8 mouse cellular contexts compared by ENCODE assay signal in the genomic region with DNA sequence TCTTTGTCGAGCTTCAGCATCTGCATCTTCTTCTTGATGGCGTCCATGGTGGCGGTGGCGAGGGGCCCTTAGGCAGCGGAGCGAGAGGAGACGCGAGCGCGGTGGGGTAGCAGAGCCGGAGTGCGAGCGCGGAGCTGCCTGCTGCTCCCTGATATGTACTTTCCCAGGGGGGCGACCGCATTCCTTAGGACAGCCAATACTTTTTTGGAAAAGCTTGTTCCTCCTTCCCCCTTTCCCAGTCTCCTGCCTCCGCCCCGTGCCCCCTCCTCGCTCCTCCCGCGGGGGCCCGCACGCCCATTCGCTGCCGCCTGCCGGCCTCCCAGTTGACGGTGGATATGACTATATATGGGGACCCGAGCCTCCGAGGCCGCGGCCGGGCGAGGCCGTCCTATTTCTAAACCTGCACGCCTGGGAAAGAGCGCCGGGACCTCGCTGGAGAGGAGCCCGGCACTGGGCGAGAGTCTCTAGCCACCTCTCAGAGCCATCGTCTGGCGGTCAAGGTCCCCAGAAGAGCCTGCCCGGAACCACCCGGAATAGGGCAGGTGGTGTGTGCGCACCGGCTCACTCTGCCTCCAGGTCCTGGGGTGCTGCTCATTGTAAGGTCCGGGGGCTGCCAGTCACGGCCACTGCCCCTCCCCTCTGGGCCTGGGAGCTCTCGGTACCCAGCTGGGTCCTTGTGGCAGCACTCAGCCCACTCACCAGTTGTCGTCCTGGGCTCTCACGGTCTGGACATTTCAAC. TPM values are rescaled to one million over a fixed set of nuclear protein-coding genes. Genes with fewer than 3 reads are reported as not detected.
DNase-seq lines count a peak whose midpoint lies in the region; ATAC-seq lines count a peak whose summit lies in the region.

A gene (minus strand): TSS at position 321 of the 739 bp plus-strand sequence.

- H3K4me3 ChIP-seq in embryonic facial prominence, embryonic 12.5 days: peak within 1 kb of the TSS; percentile 80
- H3K4me3 ChIP-seq in limb, embryonic 12.5 days (replicated peaks): peak within 1 kb of the TSS; percentile 67
- peak within 1 kb of the TSS; percentile 49 for H3K4me3 ChIP-seq in midbrain, embryonic 12.5 days

- DNase-seq in thymus, postnatal 0 days (ENCODE audit: low spot score): peak; percentile 29
- no peak for DNase-seq in thymus, postnatal 25 days
- peak; percentile 87 to 94 for DNase-seq in heart, adult 18-20 months
- DNase-seq in kidney, adult 11 months: peak; percentile 72
- peak; percentile 18 for DNase-seq in splenic B cell, adult 2 months (ENCODE audit: low read depth, low spot score)

- 1% methylated on average over 50 of the region's 51 CpGs for WGBS in embryonic facial prominence, embryonic 12.5 days
- under 1% methylated on average over 51 of the region's 51 CpGs for WGBS in limb, embryonic 12.5 days
- under 1% methylated on average over 50 of the region's 51 CpGs for WGBS in midbrain, embryonic 12.5 days

- H3K27ac ChIP-seq in embryonic facial prominence, embryonic 12.5 days: peak within 1 kb of the TSS; percentile 83
- H3K27ac ChIP-seq in limb, embryonic 12.5 days: peak within 1 kb of the TSS; percentile 85
- no peak within 1 kb of the TSS for H3K27ac ChIP-seq in midbrain, embryonic 12.5 days (replicated peaks)

- H3K4me2 ChIP-seq in embryonic facial prominence, embryonic 12.5 days (replicated peaks): peak within 1 kb of the TSS; percentile 87
- peak within 1 kb of the TSS; percentile 84 for H3K4me2 ChIP-seq in limb, embryonic 12.5 days
- peak within 1 kb of the TSS; percentile 91 for H3K4me2 ChIP-seq in midbrain, embryonic 12.5 days (replicated peaks)

- peak within 1 kb of the TSS; percentile 92 for H3K9ac ChIP-seq in embryonic facial prominence, embryonic 12.5 days
- H3K9ac ChIP-seq in limb, embryonic 12.5 days (replicated peaks): peak within 1 kb of the TSS; percentile 87
- peak within 1 kb of the TSS; percentile 48 for H3K9ac ChIP-seq in midbrain, embryonic 12.5 days (replicated peaks)

- ATAC-seq in embryonic facial prominence, embryonic 12.5 days (ENCODE audit: insufficient number of reproducible peaks, insufficient read depth, low FRiP score, low TSS enrichment): peak; percentile 81
- peak; percentile 76 for ATAC-seq in limb, embryonic 12.5 days (ENCODE audit: insufficient number of reproducible peaks, insufficient read depth, low FRiP score, low TSS enrichment, low read depth)
- ATAC-seq in midbrain, embryonic 12.5 days (ENCODE audit: low FRiP score, low read depth): peak; percentile 72; the same call in 1 of the 2 replicates

- H3K9me3 ChIP-seq in embryonic facial prominence, embryonic 12.5 days: no peaks in the 10 kb centered on the region
- no peaks in the 10 kb centered on the region for H3K9me3 ChIP-seq in limb, embryonic 12.5 days
- no peaks in the 10 kb centered on the region for H3K9me3 ChIP-seq in midbrain, embryonic 12.5 days

- H3K36me3 ChIP-seq in embryonic facial prominence, embryonic 12.5 days: no peaks in the 10 kb centered on the region; the same call in 1 of the 2 replicates
- H3K36me3 ChIP-seq in limb, embryonic 12.5 days: no peaks in the 10 kb centered on the region
- H3K36me3 ChIP-seq in midbrain, embryonic 12.5 days: no peaks in the 10 kb centered on the region
- H3K36me3 ChIP-seq in splenic B cell, adult 2 months (ENCODE audit: control insufficient read depth, insufficient read depth, low read length, poor library complexity, severe bottlenecking): no peaks in the 10 kb centered on the region

- H3K4me1 ChIP-seq in embryonic facial prominence, embryonic 12.5 days: peaks cover 47% of the 10 kb centered on the region
- H3K4me1 ChIP-seq in limb, embryonic 12.5 days (replicated peaks): peaks cover 45% of the 10 kb centered on the region
- H3K4me1 ChIP-seq in midbrain, embryonic 12.5 days: peaks cover 40% of the 10 kb centered on the region

- H3K27me3 ChIP-seq in embryonic facial prominence, embryonic 12.5 days: no peaks in the 10 kb centered on the region
- H3K27me3 ChIP-seq in limb, embryonic 12.5 days: peaks cover 49% of the 10 kb centered on the region
- peaks cover 65% of the 10 kb centered on the region for H3K27me3 ChIP-seq in midbrain, embryonic 12.5 days
- peaks cover 8% of the 10 kb centered on the region; the same call in 1 of the 2 replicates for H3K27me3 ChIP-seq in splenic B cell, adult 2 months (ENCODE audit: control insufficient read depth, insufficient read depth, low read length, poor library complexity, severe bottlenecking)

RNA-seq across cellular contexts. Expression of the gene that starts here (rescaled TPM):
- 88.5 and 91.4 TPM in 2 replicates for polyA plus RNA-seq in thymus, postnatal 0 days (2015; fragmentation: Nextera tagmentation; extraction: Ambion mirVana)
- polyA plus RNA-seq in embryonic facial prominence, embryonic 12.5 days (2016; fragmentation: Nextera tagmentation; extraction: Ambion mirVana): 673 and 801 TPM in 2 replicates
- total RNA-seq in heart, adult 18-20 months (2021): over 10,000 TPM in 1 of 2 experiments, 1,000 to 10,000 TPM in 1; 9,705 to 11,464 TPM
- 555 and 579 TPM in 2 replicates for polyA plus RNA-seq in limb, embryonic 12.5 days (2016; fragmentation: Nextera tagmentation; extraction: Ambion mirVana)
- 257 and 368 TPM in 2 replicates for polyA plus RNA-seq in midbrain, embryonic 12.5 days (2016; fragmentation: Nextera tagmentation; extraction: Ambion mirVana)
